Comparison of ENCODE assay signal across 25 mouse cellular contexts in the genomic region with DNA sequence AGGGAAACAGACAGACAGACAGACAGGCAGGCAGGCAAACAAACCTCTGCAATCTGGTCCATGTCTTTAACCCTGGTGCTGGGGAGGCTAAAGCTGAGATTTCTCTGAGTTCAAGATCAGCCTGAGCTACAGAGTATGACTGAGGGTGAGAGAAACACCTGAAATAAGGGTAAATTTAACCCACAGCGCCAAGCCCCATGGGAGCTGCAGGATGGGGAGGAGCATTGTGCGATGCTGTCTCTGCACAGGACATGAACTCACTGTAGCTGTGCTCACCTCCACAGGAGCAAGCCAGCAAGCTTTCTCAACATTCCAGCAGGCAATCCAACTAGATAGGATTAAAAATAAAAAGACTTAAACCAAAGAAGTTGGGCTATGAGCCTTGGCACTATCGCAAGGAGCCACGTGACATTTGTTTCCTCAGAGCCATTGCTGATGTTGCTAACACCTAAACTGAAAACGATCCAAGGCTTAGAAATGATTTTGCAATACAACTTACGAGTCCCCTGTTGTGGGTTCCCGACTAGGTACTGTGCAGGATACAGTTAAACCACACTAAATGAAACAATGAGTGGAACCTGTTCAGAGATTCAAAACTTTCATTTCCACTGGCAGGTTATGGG. TPM values are rescaled to one million over a fixed set of nuclear protein-coding genes. Genes with fewer than 3 reads are reported as not detected.
DNase-seq lines count a peak whose midpoint lies in the region; ATAC-seq lines count a peak whose summit lies in the region.
"Had no signal": no experiment of that assay in that cellular context is flagged by ENCODE, and none has a peak within 500 bp of the region (broad histone marks: within the 10 kb centered on the region; RNA-seq: fewer than 3 reads in every experiment).

No protein-coding gene starts in this region.

- no peak overlapping the region for H3K4me2 ChIP-seq in liver, embryonic 12.5 days
- H3K4me2 ChIP-seq: embryonic facial prominence, embryonic 15.5 days; heart, embryonic 11.5 days; hindbrain, embryonic 12.5 days; kidney, embryonic 15.5 days; liver, embryonic 13.5 days; lung, embryonic 14.5 days; midbrain, embryonic 15.5 days had no signal

- no peak overlapping the region for H3K27ac ChIP-seq in liver, embryonic 12.5 days
- H3K27ac ChIP-seq: embryonic facial prominence, embryonic 15.5 days; hindbrain, embryonic 12.5 days; kidney, embryonic 15.5 days; left cerebral cortex, adult 2 months; limb, embryonic 10.5 days; liver, embryonic 13.5 days; midbrain, embryonic 15.5 days had no signal

- H3K36me3 ChIP-seq in liver, embryonic 12.5 days: no peaks in the 10 kb centered on the region
- H3K36me3 ChIP-seq: embryonic facial prominence, embryonic 15.5 days; hindbrain, embryonic 12.5 days; kidney, embryonic 15.5 days; limb, embryonic 10.5 days; liver, embryonic 13.5 days; midbrain, embryonic 15.5 days had no signal

- WGBS in liver, embryonic 12.5 days (ENCODE audit: insufficient replicate concordance): 73% methylated on average over 7 of the region's 7 CpGs

- H3K9ac ChIP-seq in liver, embryonic 12.5 days: no peak overlapping the region
- H3K9ac ChIP-seq: embryonic facial prominence, embryonic 15.5 days; hindbrain, embryonic 12.5 days; kidney, embryonic 15.5 days; liver, embryonic 13.5 days; lung, embryonic 14.5 days; midbrain, embryonic 15.5 days had no signal

- H3K4me1 ChIP-seq in liver, embryonic 12.5 days: no peaks in the 10 kb centered on the region
- H3K4me1 ChIP-seq: embryonic facial prominence, embryonic 15.5 days; hindbrain, embryonic 12.5 days; kidney, embryonic 15.5 days; limb, embryonic 10.5 days; liver, embryonic 13.5 days; megakaryocyte, embryonic 14.5 days; midbrain, embryonic 15.5 days had no signal

- peak; percentile 47 to 51 for DNase-seq in heart, adult 18-20 months
- DNase-seq in heart, postnatal 25 days (ENCODE audit: low spot score): no peak
- peak; percentile 70 for DNase-seq in 416B (ENCODE audit: low read depth)
- peak; percentile 36 for DNase-seq in CD4-positive helper T cell, adult 2 months (ENCODE audit: low read depth, low spot score)
- DNase-seq in thymus, postnatal 10 days (ENCODE audit: low spot score in 2 of 2): no peak
- DNase-seq in T-cell, adult 2 months (ENCODE audit: low spot score): no peak
- DNase-seq: cerebellum, adult 11-12 months; cerebellum, postnatal 25 days; kidney, postnatal 4 days; layer of hippocampus, adult 9-11 months; liver, embryonic 13.5 days; lung, embryonic 14.5 days; right cerebral cortex, postnatal 4 days; thymus, postnatal 25 days had no signal

- intact Hi-C loops in heart, postnatal 25 days (cut with DNase I): no loop called here

- no peaks in the 10 kb centered on the region for H3K27me3 ChIP-seq in liver, embryonic 12.5 days (replicated peaks)
- H3K27me3 ChIP-seq: embryonic facial prominence, embryonic 15.5 days; hindbrain, embryonic 12.5 days; kidney, embryonic 15.5 days; liver, embryonic 13.5 days; midbrain, embryonic 15.5 days had no signal

- H3K9me3 ChIP-seq in liver, embryonic 12.5 days (replicated peaks): no peaks in the 10 kb centered on the region
- H3K9me3 ChIP-seq: embryonic facial prominence, embryonic 15.5 days; kidney, embryonic 15.5 days; limb, embryonic 10.5 days; liver, embryonic 13.5 days; midbrain, embryonic 15.5 days had no signal

- no peak overlapping the region for H3K4me3 ChIP-seq in liver, embryonic 12.5 days
- H3K4me3 ChIP-seq: embryonic facial prominence, embryonic 15.5 days; hindbrain, embryonic 12.5 days; kidney, embryonic 15.5 days; left cerebral cortex, adult 2 months; limb, embryonic 10.5 days; liver, embryonic 13.5 days; megakaryocyte, embryonic 14.5 days; midbrain, embryonic 15.5 days had no signal

- peak; percentile 97 for ATAC-seq in granulocyte monocyte progenitor cell, adult 5-6 weeks (replicated peaks; ENCODE audit: poor library complexity, severe bottlenecking)
- no peak for ATAC-seq in liver, embryonic 12.5 days
- ATAC-seq: inflammation-experienced regulatory T-cells, adult 6 months; midbrain, embryonic 15.5 days had no signal

RNA-seq across cellular contexts. Expression of gene Kpna4, which starts 15.6 kb away (rescaled TPM):
- total RNA-seq in heart, adult 18-20 months (2021): 10 to 100 TPM; 90.6 to 93.3 TPM
- total RNA-seq in heart, postnatal 25 days (2021): 10 to 100 TPM; 78.0 to 84.2 TPM
- 51.9 and 55.0 TPM in 2 replicates for total RNA-seq in granulocyte monocyte progenitor cell, adult 5-6 weeks (2014; fragmentation: Nextera tagmentation)
- total RNA-seq in granulocyte monocyte progenitor cell, adult 5-6 weeks (2017): 59.9 and 61.4 TPM in 2 replicates
- polyA plus RNA-seq in liver, embryonic 12.5 days (2016; fragmentation: Nextera tagmentation; extraction: Ambion mirVana): 27.7 and 31.5 TPM in 2 replicates

Comparison
In these comparisons a context has a peak if more than half of its experiments do, and no peak if none do; other contexts are left out.
1. DNase-seq: peak in heart, adult 18-20 months (2 of 2), 416B (single experiment) and CD4-positive helper T cell, adult 2 months (single experiment); none in heart, postnatal 25 days (single experiment), thymus, postnatal 10 days (0 of 2) and T-cell, adult 2 months (single experiment).